Mouse (Mus musculus): ENCODE results near the gene Lamb3.

The Lamb3 gene

GRCm38 (mm10) chr1:193381597-193382404, 174.3 kb downstream of the Lamb3 start:
- peak; percentile 41 for DNase-seq (ENCODE audit: extremely low spot score, low spot score)

- DNase-seq (ENCODE audit: extremely low spot score, low spot score) = peak; percentile 74
Observed at GRCm38 (mm10) chr1:193382435-193382834, 174.9 kb downstream of the Lamb3 start.

DNA sequence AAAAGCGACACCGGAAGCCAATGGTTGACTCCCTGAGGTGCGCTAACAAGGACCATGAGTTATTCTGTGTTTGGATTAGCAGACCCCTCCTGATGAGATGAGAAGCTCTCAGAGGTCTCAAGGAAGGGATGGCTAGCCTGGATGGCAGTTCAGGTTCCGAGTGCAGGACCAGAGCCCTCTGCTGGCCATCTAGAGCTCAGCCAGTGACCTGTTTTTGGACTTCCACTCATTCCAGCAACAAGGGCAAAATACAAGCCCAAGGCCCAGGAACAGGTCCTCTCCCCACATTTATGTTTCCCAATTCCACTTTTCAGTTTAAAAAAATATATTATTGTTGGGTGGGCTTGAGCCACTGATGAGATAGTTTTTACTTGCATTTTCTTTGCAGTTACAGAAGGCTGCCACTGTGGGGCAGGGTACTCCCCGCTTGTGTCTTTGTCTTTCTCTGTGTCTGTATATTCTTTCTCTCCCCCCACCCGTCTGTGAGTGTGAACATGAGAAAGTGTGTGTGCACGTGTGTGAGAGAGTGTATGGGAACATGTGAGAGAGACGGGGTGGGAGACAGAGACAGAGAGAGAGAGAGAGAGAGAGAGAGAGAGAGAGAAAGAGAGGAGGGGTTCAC, 175.5 kb downstream of the Lamb3 start:
- peak; percentile 79 for DNase-seq (ENCODE audit: extremely low spot score, low spot score)

DNA sequence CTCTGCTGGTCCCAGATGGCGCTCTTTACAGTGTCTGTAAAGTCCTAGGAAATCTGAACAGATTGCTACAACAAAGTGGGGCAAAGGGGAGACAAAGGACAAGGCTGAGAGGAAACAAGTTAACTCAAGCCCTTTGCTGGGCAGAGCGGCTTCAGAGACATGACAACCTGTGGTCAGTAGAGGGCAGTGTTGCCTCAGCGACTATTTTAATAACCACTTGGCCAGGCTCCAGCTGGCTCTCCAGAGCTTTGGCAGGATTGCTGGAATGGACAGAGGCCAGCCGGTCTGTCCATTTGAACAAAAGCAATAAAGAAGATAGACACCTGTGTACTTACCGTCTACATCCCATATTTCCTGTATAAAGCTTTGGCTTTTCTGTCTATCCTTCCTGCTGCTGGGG, 178.6 kb downstream of the Lamb3 start:
- DNase-seq (ENCODE audit: extremely low spot score, low spot score) = peak; percentile 79

- DNase-seq (ENCODE audit: extremely low spot score, low spot score) = no peak
Observed at GRCm38 (mm10) chr1:193387241-193387640, 179.7 kb downstream of the Lamb3 start.

- DNase-seq (ENCODE audit: extremely low spot score, low spot score) = no peak
Observed at GRCm38 (mm10) chr1:193389505-193389904, 182.0 kb downstream of the Lamb3 start.

DNA sequence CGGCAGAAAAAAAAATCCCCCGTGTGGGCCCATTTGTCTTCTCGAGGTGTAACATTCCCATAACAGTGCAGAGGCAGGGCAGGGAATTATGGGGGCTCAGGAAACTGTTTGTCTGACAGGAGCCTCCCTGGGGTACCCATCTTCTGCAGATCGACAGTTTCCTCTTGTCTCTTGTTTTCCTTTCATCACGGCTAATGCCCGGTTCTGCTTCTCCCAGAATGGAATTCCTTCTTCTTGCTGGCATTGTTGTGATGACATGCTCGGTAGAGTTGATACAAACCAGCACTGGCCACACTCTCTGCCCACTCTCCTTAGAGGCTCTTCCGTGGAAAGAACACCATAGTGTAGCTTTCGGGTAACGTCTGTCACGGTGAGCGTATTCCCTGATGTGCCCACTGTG, 182.5 kb downstream of the Lamb3 start:
- no peak for DNase-seq (ENCODE audit: extremely low spot score, low spot score)

GRCm38 (mm10) chr1:193392266-193392665, 184.8 kb downstream of the Lamb3 start:
- DNase-seq (ENCODE audit: extremely low spot score, low spot score) = no peak

All from neural tube, embryonic 10.5 days (tissue).